Mouse (Mus musculus) heart, postnatal 10 days (tissue): Measurements from ENCODE around the gene Pqlc2. TPM values are rescaled to one million over a fixed set of nuclear protein-coding genes. Genes with fewer than 3 reads are reported as not detected.
A peak's percentile ranks its signal among the peaks of the same experiment; 100 is the strongest.

Experiments used
- DNase-seq, 2 experiments: peaks; one replicate each; pipeline ENCODE4 v3.0.0; 2021
- intact Hi-C: fragments of 180-260 bp; cut with DNase I; formaldehyde crosslinking; loops from one replicate; pipeline ENCODE4 v1.15.1; 2025
- total RNA-seq, 2 experiments: library from RNA; stranded (reverse); gene quantifications; 2 replicates each; pipeline ENCODE4 v1.2.3; 2021

The Pqlc2 gene
- 1 to 10 TPM; 5.7 to 6.4 TPM for total RNA-seq

GRCm38 (mm10) chr4:139310171-139310898 lies at the start of gene Pqlc2, which contains the start of gene Akr7a5:
Gene Pqlc2 (minus strand): TSS chr4:139310708.
Gene Akr7a5 (plus strand): TSS chr4:139310744.
- intact Hi-C loops, result no loop called here
- peak; percentile 99 for DNase-seq

- DNase-seq, result no peak
- intact Hi-C loops, result no loop called here
These were observed 46.7 kb upstream of the Pqlc2 start for GRCm38 (mm10) chr4:139357211-139357610.

GRCm38 (mm10) chr4:139352832-139353231 lies 42.3 kb upstream of the Pqlc2 start:
- DNase-seq, result no peak
- intact Hi-C loops, result no loop called here

GRCm38 (mm10) chr4:139351931-139352711 lies 41.6 kb upstream of the Pqlc2 start, which contains the start of the genes Mrto4, Emc1 and Ubr4:
Gene Mrto4 (minus strand): TSS chr4:139352576.
Gene Emc1 (plus strand): TSS chr4:139352587.
Gene Ubr4 (plus strand): TSS chr4:139352609.
- intact Hi-C loops, result no loop called here
- peak; percentile 88 to 91 for DNase-seq

GRCm38 (mm10) chr4:139345416-139346019 lies 35.0 kb upstream of the Pqlc2 start:
- intact Hi-C loops, result no loop called here
- DNase-seq, result no peak

- DNase-seq, result no peak
- intact Hi-C loops, result no loop called here
These were observed 33.2 kb upstream of the Pqlc2 start for GRCm38 (mm10) chr4:139343718-139344117.

GRCm38 (mm10) chr4:139341556-139342233 lies 31.2 kb upstream of the Pqlc2 start:
- peak in 1 of 2 experiments; percentile 12 for DNase-seq
- intact Hi-C loops, result no loop called here

- DNase-seq, result no peak
- intact Hi-C loops, result no loop called here
These were observed 30.3 kb upstream of the Pqlc2 start for GRCm38 (mm10) chr4:139340835-139341234.

GRCm38 (mm10) chr4:139338145-139338544 lies 27.6 kb upstream of the Pqlc2 start:
- intact Hi-C loops, result no loop called here

GRCm38 (mm10) chr4:139336822-139337483 lies 26.4 kb upstream of the Pqlc2 start:
- intact Hi-C loops, result loop anchor here (1.0 kb wide), 1 partner anchor 251 kb away; no protein-coding TSS in a partner anchor
- peak; percentile 82 to 91 for DNase-seq

More at GRCm38 (mm10) chr4:139338145-139338544, 27.6 kb upstream of the Pqlc2 start:
- no peak for DNase-seq

GRCm38 (mm10) chr4:139335507-139335906 lies 25.0 kb upstream of the Pqlc2 start:
- no peak for DNase-seq
- intact Hi-C loops, result no loop called here

- no peak for DNase-seq
- intact Hi-C loops, result no loop called here
These were observed 24.3 kb upstream of the Pqlc2 start for GRCm38 (mm10) chr4:139334631-139335295.

GRCm38 (mm10) chr4:139330605-139331004 lies 20.1 kb upstream of the Pqlc2 start:
- intact Hi-C loops, result no loop called here
- peak; percentile 75 to 84 for DNase-seq

GRCm38 (mm10) chr4:139319740-139320139 lies 9.2 kb upstream of the Pqlc2 start:
- intact Hi-C loops, result no loop called here
- DNase-seq, result no peak

GRCm38 (mm10) chr4:139318449-139318848 lies 7.9 kb upstream of the Pqlc2 start:
- intact Hi-C loops, result no loop called here
- DNase-seq, result no peak

GRCm38 (mm10) chr4:139312632-139313031 lies 2.1 kb upstream of the Pqlc2 start:
- intact Hi-C loops, result no loop called here
- DNase-seq, result no peak

GRCm38 (mm10) chr4:139311707-139312106 lies 1.2 kb upstream of the Pqlc2 start:
- intact Hi-C loops, result no loop called here
- no peak for DNase-seq

- DNase-seq, result peak in 1 of 2 experiments; percentile 41
- intact Hi-C loops, result no loop called here
These were observed 592 bp upstream of the Pqlc2 start for GRCm38 (mm10) chr4:139310899-139311701.

GRCm38 (mm10) chr4:139309651-139310050 lies 857 bp downstream of the Pqlc2 start:
- intact Hi-C loops, result no loop called here
- DNase-seq, result no peak
